Mouse (Mus musculus): Measurements from ENCODE around the gene Pola1.

Pola1 gene

DNA sequence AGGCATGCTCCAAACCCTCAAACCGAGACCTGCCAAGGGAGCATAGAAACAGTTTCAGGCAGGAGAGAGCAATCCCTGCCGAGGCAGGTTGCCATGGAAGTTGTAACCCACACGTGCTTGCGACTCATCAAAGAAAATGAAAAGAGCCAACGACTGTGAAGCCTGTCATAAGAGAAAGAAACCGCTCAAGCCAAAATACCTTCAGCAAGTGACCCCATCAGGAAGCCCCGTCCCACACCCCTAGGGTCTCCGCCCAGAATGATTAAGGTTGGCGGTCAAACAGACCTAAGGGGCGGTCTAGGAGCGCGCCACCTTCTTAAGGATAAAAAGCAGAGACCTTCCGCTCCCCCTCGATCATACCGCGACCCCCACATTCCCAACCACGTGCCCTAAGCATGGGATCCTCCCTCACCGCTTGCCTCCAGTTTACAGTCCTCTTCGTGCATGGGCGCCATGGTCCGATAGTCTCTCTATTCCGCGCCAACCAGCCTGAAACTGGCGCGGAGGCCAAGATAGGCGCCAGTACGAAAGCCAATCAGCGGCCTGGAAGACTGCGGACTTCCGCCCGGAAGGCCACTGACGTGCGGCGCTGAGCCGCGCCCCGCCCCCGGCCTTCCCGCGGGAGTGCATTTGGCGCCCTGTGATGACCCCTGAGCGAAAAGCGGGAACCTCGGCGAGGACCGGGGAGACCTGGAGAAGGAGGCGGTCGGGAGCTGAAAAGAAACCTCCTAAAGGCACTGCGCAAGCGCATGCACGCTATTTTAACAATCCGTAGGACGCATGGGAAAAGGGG lies at the start of gene Pola1:
Pola1 (minus strand) TSS at position 499 of the 793 bp plus-strand sequence.
- DNase-seq (ENCODE audit: low read depth, low spot score) = peak; percentile 88

DNA sequence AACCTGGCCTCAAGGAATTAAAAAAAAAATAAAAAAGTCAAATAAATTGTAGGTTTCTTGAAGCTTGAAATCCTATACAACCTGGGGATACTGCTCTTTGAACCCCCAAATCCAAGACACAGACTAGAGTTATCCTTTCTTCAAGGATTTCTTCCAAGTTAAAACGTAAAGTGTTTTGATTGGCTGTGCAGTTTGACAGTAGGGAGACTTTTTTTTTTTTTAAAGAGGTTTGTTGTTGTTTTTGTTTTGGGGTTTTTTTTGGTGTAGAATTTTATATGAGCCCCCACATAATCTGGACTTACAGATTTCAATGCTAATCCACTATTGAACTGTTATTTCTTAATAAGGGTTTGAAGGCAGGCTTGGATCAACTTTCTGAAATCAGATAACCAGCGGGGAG lies 44.3 kb upstream of the Pola1 start:
- DNase-seq (ENCODE audit: low read depth, low spot score) = no peak

DNA sequence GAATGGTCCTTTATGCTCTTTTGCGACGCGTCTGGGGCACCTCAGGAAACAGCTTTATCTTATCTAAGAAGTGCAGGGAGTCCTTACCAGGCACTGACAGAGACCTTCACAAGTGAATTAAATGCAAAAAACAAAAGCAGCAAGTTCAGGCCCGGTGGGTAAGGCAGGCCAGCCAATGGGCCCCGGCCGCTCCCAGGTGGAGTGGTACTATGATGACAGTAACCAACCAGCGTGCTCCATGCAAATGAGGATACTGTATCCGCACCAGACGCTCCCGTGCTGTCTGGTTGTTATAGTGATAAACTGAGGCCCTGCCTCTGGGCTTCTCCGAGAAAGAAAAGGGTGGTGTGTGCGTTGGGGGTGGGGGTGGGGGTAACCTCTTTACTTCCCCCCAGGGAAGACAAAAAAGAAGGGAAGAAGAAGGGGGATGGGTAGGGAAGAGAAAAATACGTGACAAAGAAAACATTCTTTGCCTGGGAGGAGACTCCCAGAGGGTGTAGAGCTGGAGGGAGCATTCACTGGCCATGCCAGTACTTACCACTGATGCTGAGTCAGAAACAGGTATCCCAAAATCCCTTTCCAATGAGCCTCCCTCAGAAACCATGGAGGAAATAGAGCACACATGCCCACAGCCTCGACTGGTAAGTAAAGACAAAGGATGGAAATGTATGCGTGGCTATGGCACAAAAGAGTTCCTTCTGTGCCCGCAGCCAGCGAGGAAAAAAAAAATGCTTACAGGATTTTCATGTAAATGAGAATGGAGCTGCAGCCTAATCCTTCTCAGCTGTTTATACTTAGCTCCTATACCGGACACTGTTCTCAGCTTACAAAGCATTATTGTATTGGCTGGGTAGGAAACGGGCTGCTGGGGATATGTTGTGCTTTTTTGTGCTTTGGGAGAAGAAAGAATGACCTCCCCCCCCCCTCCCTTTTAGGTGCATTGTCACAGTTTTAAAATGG lies 43.2 kb upstream of the Pola1 start:
- peak; percentile 54 for DNase-seq (ENCODE audit: low read depth, low spot score)

DNA sequence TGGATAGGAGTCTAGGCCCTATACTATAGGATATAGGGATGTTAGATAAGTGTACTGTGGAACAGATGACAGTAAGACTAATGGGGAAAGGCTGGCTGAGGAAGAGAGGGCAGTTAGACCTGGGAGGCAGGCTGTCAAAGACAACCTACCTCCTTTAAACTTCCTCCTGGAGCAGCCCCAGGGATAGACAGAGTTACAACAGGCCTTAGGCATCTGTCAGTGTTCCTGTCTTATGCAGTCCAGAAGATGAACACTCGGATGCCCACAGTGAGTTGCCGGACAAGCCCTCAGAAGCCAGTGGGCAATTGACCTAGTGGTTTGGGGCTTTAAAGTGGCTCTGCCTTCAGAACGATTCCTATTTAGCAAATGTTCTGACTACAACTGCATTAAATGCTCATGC lies 42.5 kb upstream of the Pola1 start:
- DNase-seq (ENCODE audit: low read depth, low spot score) = no peak

DNA sequence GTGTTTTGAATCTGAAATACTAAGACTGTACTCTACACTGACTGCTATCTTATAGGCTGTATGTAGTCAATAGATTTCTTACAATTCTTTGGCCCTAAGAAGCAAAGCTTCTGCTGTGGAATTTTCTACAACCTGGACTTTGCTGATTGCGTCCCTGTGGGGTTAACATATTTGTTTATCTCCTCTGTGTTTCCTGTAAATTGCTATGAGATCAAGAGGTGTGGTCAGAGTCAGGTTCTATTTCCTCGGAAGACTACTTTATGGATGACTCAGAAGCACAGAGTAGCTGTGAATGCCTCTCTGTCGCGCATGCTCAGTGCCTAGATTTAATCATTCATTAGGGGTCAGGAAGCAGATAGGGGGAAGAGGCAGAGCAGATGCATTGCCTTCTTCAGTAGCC lies 32.8 kb upstream of the Pola1 start:
- DNase-seq (ENCODE audit: low read depth, low spot score) = no peak

DNA sequence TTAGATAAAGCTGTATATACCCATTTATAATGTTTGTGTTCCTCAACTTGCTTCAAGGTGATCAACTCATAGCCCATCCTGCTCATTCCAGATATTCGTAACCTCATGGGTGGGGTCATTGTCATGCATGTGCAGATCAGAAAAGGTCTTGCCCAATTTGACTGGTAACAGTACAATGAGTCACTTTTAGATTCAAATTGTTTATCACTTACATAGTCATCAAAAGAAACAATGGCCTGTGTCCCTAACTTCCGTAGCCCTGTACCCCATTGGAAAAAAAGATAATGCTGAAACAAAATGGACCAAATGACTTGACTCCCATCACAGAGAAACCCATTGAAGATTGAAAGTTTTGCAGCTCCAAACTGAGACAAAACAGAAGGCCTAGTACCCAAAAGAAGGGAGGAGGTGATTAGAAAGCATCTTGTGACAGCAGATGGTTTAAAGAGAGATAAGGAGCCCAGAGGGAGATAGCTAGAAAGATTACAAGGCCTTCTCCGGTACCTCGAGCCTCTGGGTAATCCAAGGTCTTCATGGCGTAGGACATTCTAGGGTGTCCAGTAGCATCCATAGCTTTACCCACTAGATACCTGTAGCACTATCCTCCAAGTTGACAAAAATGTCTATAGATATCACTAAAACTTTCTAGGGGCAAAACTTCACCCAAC lies 32.1 kb upstream of the Pola1 start:
- no peak for DNase-seq (ENCODE audit: low read depth, low spot score)

DNA sequence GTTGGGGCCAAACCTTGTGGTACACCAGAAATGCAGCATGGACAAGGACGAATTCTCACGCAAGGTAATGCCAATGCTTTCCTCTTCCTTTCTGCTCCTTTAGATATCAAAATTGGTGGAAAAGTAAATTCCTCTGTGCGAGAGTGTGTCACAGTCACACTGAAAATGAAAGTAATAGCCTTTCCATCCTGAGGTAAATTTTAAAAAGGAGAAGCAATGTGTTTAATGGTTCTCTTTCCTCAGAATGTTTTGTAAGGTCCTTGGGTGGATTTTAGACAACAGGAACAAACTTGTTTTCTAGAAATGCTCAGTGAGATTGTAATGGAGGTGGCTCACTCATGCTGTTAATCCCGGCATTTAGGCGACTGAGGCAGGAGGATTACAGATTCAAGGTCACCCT lies 23.2 kb upstream of the Pola1 start:
- no peak for DNase-seq (ENCODE audit: low read depth, low spot score)

DNA sequence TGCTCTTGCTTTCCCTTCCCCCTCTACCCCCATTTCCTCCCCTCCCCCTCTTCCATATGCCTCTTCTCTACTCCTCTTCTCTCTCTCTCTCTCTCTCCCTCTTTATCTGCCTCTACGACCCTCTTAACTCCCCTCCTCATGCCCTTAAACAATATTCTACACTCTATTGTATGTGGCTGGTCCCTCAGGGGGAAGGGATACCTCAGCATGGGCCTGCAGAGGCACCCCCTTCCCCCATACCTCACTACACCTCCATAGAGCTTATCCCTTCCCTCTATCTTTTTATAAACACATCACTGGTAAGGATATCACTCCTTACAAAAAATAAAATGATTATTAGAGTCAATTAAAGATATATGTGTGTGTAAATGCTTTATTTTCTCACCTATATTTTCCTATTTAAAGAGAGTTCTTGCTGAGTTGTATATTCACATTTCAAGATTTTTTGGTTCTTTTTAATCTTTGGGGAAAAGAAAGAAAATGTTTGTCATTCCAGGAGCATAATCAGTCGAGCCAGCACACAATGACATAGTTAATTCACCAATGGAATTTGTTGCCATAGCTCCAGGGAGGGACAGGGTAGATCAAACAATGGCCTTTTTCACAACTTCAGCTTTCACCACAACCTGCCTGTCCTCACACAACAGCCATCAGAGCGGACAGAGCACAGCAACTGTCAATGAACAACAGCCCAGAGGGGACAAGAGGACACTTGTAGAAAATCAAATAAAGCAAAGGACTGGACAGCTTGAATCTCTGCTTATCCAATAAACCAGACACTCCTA lies 22.5 kb upstream of the Pola1 start, which contains the start of gene Pcyt1b:
Pcyt1b (plus strand) TSS at position 646 of the 785 bp plus-strand sequence.
- no peak for DNase-seq (ENCODE audit: low read depth, low spot score)

DNA sequence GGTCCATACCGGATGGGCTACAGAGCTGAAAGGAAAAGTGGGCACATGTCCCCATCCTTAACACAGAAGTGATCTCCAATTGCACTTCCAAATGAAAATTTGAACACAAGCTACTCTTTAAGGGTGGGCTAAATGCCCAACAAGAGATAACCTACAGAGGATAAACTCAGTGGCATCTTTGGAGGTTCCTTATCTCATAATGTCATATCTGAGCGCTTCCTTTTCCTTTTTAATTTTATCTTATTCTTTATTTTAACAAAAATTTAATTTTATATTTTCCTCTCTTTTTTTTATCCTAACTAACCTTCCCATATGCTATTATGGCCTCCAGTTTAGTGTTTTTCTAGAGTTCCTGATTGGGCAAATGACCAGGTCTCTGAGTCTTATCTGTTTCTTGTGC lies 18.8 kb upstream of the Pola1 start:
- DNase-seq (ENCODE audit: low read depth, low spot score) = no peak

DNA sequence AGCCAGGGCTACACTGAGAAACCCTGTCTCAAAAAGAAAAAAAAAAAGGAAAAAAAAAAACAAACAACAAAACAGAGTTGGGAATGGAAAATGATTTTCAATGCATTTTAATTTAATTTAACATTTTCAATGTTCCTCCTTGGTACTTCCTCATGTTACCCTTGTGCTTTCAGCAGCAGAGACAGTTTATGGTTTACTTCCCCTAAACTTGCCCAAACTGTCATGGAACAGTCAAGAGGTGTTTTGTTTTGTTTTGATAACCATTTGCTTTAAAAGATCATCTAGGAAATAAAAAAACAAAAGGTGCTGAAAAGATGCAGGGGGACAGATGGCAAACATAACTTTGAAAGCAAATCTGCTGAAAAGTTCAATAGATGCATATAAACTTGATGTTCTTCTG lies 12.1 kb upstream of the Pola1 start:
- no peak for DNase-seq (ENCODE audit: low read depth, low spot score)

DNA sequence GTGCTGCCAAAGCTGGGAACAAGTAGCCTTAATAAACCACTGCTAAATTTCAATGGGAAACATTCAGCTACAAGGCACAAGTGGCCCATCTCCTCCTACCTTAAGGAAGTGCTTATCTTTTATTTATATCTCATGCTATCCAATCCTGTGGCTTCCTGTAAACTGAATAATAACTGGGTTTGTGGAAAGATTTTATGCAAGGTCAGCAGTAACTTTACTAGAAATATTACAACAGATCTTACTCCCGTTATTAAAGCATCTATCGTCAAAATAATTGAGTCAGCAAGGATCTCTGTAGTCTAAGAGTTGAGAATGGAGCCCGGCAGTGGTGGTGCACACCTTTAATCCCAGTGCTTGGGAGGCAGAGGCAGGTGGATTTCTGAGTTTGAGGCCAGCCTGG lies 11.6 kb upstream of the Pola1 start:
- DNase-seq (ENCODE audit: low read depth, low spot score) = no peak

DNA sequence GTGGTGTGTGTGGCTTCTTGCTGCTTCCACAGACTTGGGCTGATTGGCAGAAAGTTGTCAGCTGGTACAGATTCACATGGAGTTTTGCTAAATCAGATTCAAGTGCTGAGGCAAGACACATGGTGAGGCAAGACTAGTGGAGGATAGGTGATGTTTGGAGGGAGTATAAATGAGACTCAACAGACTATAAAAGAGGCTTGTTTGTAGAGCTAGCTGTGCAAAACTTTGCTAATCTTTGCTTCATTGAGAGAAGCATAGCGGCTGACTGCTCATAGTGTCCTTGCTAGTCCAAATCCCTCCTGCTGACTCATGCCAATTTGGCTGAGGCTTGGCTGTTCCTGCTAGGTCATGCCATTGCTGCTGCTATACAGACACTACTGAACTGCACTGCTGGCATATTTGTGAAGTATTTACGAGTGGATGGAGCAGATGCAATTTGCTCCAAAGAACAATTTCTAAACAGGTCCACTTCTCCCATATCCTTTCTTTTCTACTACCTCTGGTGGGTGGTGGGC lies 3.0 kb upstream of the Pola1 start:
- DNase-seq (ENCODE audit: low read depth, low spot score) = no peak

DNA sequence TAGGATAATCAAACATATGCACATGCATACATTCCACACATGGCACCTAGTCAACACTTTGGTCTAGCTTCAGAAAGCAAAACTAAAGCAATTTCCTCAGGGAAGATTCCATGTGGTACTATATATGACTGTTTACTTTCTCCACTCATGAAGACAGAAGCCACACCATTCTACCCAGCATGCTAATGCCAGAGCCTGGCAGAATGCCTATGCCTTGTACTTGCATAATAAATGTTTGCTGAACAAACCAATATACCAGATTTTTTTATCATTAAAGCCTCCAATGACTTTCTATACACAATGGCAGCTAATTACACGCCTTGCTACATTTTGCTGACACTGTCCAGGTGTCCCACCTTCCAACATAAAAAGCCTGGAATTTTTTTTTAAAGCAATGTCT lies 1.7 kb downstream of the Pola1 start:
- no peak for DNase-seq (ENCODE audit: low read depth, low spot score)

DNA sequence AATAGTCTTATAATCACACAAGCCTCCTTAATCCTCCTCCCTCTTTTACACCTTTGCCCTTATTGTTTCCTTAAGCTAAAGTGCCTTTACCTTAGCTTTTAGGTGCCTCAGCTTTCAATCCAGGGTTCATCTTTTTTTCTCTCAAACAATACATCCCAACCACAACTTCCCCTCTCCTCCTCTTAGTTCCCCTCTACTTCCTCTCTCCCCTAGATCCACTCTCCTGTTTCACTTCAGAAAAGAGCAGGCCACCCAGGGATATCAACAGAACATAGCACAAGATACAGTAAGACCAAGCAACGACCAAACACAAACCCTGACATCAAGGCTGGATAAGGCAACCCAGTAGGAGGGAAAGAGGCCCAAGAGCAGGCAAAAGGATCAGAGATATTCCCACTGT lies 29.7 kb downstream of the Pola1 start:
- no peak for DNase-seq (ENCODE audit: low read depth, low spot score)

DNA sequence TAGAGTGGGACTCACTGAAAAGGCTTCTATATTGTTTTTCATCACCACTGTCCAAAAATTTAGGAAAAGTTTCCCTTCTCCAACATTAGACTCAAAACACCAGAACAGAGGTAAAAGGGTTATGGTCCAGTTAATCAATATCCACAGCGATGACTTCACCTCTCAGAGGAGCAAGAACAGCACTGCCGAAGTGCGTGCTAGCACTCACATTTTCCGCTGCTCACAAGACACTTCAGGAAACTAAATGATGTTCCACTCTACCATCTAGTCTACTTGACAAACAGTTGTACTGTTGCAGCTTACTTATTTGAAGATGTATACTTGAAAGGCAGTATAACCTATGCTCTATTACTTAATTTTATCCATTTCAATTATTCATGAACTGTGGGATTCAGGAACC lies 37.7 kb downstream of the Pola1 start:
- no peak for DNase-seq (ENCODE audit: low read depth, low spot score)

DNA sequence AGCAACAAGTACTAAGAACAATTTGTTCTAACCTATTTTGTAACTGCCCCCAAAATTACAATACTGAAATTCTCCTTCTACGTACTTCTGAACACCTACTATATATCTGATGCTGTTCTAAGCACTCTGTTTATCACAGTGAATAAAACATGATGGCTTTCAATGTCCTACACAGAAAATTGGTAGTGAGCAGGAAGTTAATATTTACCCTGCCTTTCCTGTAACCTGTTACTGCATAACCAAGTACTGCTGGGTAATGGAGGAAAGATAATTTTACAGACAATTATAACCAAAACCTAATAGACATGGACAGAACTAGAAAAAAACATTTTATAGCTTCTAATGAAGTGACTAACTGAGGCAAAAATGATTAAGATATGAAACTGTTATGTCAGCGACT lies 51.0 kb downstream of the Pola1 start:
- no peak for DNase-seq (ENCODE audit: low read depth, low spot score)

DNA sequence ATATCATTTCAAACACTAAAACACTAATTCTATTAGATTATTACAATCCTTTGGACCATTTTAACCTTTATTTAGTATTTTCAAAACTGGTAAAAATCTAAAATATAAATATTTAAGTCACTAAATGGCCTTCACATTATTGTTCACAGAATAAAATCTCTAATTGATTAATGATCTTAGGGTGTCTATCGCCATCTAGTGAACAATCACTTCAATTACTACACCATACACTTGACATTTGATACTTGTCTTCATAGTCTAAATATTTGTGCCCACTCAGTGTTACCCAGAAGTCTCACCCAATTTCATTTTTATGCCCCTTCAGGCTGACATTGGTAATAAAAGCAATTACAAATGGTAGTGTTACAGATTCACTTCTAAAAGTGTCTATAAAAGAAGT lies 74.8 kb downstream of the Pola1 start:
- DNase-seq (ENCODE audit: low read depth, low spot score) = no peak

DNA sequence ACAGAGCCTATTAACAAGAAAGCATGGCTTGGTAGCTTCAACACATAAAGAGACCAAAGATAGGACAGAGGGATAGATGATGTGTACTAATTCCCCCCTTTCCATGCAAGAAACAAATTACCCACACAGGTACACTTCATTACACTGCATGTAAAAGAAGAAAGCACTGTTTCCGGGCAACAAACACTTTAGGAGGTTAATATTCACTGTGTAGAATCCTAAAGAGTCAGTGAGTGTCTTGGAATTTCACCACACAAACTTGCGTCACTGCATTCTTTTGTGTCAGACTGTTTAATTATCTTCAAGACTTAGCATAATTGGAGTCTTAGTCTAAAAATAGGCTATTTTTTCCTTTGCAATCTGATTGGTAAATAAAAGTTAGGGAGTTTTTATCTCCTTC lies 92.2 kb downstream of the Pola1 start:
- DNase-seq (ENCODE audit: low read depth, low spot score) = no peak

DNA sequence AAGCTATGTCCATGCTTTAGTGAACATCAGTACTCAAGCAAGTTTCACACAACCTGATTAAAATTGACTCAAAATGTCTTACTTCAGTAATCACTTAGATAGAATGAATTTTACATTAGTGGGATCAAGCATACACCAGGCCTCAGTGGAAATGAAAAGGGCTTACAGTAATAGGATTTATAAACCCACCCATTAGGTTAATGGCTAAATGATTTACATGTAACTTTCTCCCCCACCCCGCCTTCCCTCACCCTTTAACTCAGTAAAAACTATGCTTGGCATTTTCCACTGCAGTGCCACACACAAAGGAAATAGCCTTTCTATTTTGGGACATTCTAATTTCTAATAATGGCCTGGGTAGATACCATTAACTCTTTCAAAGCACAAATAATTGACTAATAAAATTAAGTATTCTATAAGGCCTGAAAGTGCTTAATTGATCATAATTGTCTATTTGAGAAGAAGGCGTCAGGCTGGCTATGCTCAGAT lies 129.0 kb downstream of the Pola1 start:
- no peak for DNase-seq (ENCODE audit: low read depth, low spot score)

DNA sequence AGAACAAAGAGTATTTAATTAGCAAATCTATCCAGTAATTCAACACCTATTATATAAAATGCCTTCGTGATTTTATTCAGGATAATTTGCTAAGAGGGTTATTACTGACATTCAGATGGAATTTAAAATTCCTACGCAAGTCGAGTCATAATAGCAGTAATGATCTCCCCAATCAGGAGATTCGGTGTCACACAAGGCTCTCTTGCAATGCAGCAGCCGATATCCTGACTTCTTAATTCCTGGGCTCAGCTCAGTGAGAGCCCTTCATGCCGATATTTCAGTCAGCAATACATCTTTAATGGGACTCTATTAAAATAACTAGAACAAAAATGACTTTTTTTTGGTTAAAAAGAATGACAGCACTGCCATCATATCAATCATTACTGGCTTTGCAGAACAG lies 134.4 kb downstream of the Pola1 start:
- DNase-seq (ENCODE audit: low read depth, low spot score) = no peak

DNA sequence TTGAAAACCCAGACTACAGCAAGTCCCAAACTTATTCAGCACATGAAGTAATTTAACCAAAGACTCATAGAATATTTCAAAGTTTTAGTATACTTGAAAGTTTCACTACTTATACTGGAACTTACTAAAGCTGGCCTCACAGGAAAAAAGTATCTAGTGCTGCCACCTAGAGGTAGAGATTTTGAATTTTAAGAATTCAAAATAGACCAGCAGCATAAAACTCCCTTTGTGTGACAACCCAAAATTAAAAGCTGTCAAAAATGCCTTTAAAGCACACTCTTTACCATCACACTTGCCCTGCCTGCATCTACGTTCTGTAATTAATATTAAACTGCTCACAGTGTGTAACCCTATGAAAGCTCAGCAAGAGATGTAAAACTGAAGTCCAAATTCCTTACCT lies 166.2 kb downstream of the Pola1 start:
- peak; percentile 5 for DNase-seq (ENCODE audit: low read depth, low spot score)

All from forelimb bud, embryonic 11.5 days (tissue).